Mouse (Mus musculus): ENCODE measurements around the gene Sumf1. TPM values are rescaled to one million over a fixed set of nuclear protein-coding genes. Genes with fewer than 3 reads are reported as not detected.

The Sumf1 gene
- total and polyA plus RNA-seq, 3 experiments = 16.0 to 25.9 (median 22.8) TPM

- no peak overlapping the region for H3K4me3 ChIP-seq (ENCODE audit: low read depth, low read length)
- no peaks in the 10 kb centered on the region for H3K9me3 ChIP-seq (replicated peaks)
- no peak for TF ChIP-seq GATA1 (IDR thresholded peaks at IDR 0.05; ENCODE audit: borderline replicate concordance, low read length)
- DNase-seq (ENCODE audit: low spot score) (no peak), ATAC-seq (ENCODE audit: extremely low read depth, insufficient number of reproducible peaks, low FRiP score, poor library complexity, severe bottlenecking) (no peak)
- H3K36me3 ChIP-seq (replicated peaks) = peaks cover 32% of the 10 kb centered on the region
- no peaks in the 10 kb centered on the region for H3K4me1 ChIP-seq (ENCODE audit: insufficient read depth, low read depth, low read length)
- no peaks in the 10 kb centered on the region for H3K27me3 ChIP-seq (ENCODE audit: insufficient read depth, low read length)
These were observed 42.7 kb upstream of the Sumf1 start for GRCm38 (mm10) chr6:108228048-108228447.

- TF ChIP-seq TAL1 (conservative IDR thresholded peaks at IDR 0.05; ENCODE audit: low read depth, low read length) (no peak), GATA2 (IDR thresholded peaks at IDR 0.05; ENCODE audit: borderline replicate concordance, low read depth, low read length) (no peak), POLR2AphosphoS5 (IDR thresholded peaks at IDR 0.05; ENCODE audit: insufficient replicate concordance, low read depth, low read length) (no peak), CTCF (IDR thresholded peaks at IDR 0.05; ENCODE audit: low read depth, low read length) (no peak), GATA1 (IDR thresholded peaks at IDR 0.05; ENCODE audit: borderline replicate concordance, low read length) (no peak)
- no peaks in the 10 kb centered on the region for H3K27me3 ChIP-seq (ENCODE audit: insufficient read depth, low read length)
- ATAC-seq (ENCODE audit: extremely low read depth, insufficient number of reproducible peaks, low FRiP score, poor library complexity, severe bottlenecking) = no peak
- H3K9me3 ChIP-seq (replicated peaks) = no peaks in the 10 kb centered on the region
- peaks cover 34% of the 10 kb centered on the region for H3K36me3 ChIP-seq (replicated peaks)
- no peak for DNase-seq (ENCODE audit: low spot score)
- H3K4me3 ChIP-seq (ENCODE audit: low read depth, low read length) = no peak overlapping the region
- H3K4me1 ChIP-seq (ENCODE audit: insufficient read depth, low read depth, low read length) = no peaks in the 10 kb centered on the region
These were observed 42.1 kb upstream of the Sumf1 start for GRCm38 (mm10) chr6:108227461-108227860.

- TF ChIP-seq TAL1 (conservative IDR thresholded peaks at IDR 0.05; ENCODE audit: low read depth, low read length) (no peak), GATA1 (IDR thresholded peaks at IDR 0.05; ENCODE audit: borderline replicate concordance, low read length) (no peak), CTCF (IDR thresholded peaks at IDR 0.05; ENCODE audit: low read depth, low read length) (no peak), GATA2 (IDR thresholded peaks at IDR 0.05; ENCODE audit: borderline replicate concordance, low read depth, low read length) (no peak), POLR2AphosphoS5 (IDR thresholded peaks at IDR 0.05; ENCODE audit: insufficient replicate concordance, low read depth, low read length) (no peak)
- ATAC-seq (ENCODE audit: extremely low read depth, insufficient number of reproducible peaks, low FRiP score, poor library complexity, severe bottlenecking) = no peak
- H3K4me1 ChIP-seq (ENCODE audit: insufficient read depth, low read depth, low read length) = no peaks in the 10 kb centered on the region
These were observed 40.8 kb upstream of the Sumf1 start for GRCm38 (mm10) chr6:108226230-108226629.

GRCm38 (mm10) chr6:108225027-108225426, 39.6 kb upstream of the Sumf1 start:
- H3K4me1 ChIP-seq (ENCODE audit: insufficient read depth, low read depth, low read length) = no peaks in the 10 kb centered on the region
- DNase-seq (ENCODE audit: low spot score) (no peak), ATAC-seq (ENCODE audit: extremely low read depth, insufficient number of reproducible peaks, low FRiP score, poor library complexity, severe bottlenecking) (no peak)
- no peak overlapping the region for H3K4me3 ChIP-seq (ENCODE audit: low read depth, low read length)
- H3K36me3 ChIP-seq (replicated peaks) = peaks cover 26% of the 10 kb centered on the region
- H3K9me3 ChIP-seq (replicated peaks) = no peaks in the 10 kb centered on the region
- no peaks in the 10 kb centered on the region for H3K27me3 ChIP-seq (ENCODE audit: insufficient read depth, low read length)
- TF ChIP-seq CTCF (IDR thresholded peaks at IDR 0.05; ENCODE audit: low read depth, low read length) (no peak), GATA2 (IDR thresholded peaks at IDR 0.05; ENCODE audit: borderline replicate concordance, low read depth, low read length) (no peak), GATA1 (IDR thresholded peaks at IDR 0.05; ENCODE audit: borderline replicate concordance, low read length) (no peak), POLR2AphosphoS5 (IDR thresholded peaks at IDR 0.05; ENCODE audit: insufficient replicate concordance, low read depth, low read length) (no peak), TAL1 (conservative IDR thresholded peaks at IDR 0.05; ENCODE audit: low read depth, low read length) (no peak)

More at GRCm38 (mm10) chr6:108226230-108226629, 40.8 kb upstream of the Sumf1 start:
- Histone ChIP-seq H3K4me3 (ENCODE audit: low read depth, low read length) (no peak overlapping the region), H3K9me3 (replicated peaks) (no peaks in the 10 kb centered on the region), H3K36me3 (replicated peaks) (peaks cover 30% of the 10 kb centered on the region), H3K27me3 (ENCODE audit: insufficient read depth, low read length) (no peaks in the 10 kb centered on the region)
- DNase-seq (ENCODE audit: low spot score) = no peak

GRCm38 (mm10) chr6:108224361-108224760, 39.0 kb upstream of the Sumf1 start:
- Histone ChIP-seq H3K9me3 (replicated peaks) (no peaks in the 10 kb centered on the region), H3K4me3 (ENCODE audit: low read depth, low read length) (no peak overlapping the region), H3K36me3 (replicated peaks) (peaks cover 28% of the 10 kb centered on the region), H3K27me3 (ENCODE audit: insufficient read depth, low read length) (no peaks in the 10 kb centered on the region), H3K4me1 (ENCODE audit: insufficient read depth, low read depth, low read length) (no peaks in the 10 kb centered on the region)
- ATAC-seq (ENCODE audit: extremely low read depth, insufficient number of reproducible peaks, low FRiP score, poor library complexity, severe bottlenecking) (no peak), DNase-seq (ENCODE audit: low spot score) (no peak)
- no peak for TF ChIP-seq GATA2 (IDR thresholded peaks at IDR 0.05; ENCODE audit: borderline replicate concordance, low read depth, low read length)

- H3K9me3 ChIP-seq (replicated peaks) = no peaks in the 10 kb centered on the region
- DNase-seq (ENCODE audit: low spot score) (no peak), ATAC-seq (ENCODE audit: extremely low read depth, insufficient number of reproducible peaks, low FRiP score, poor library complexity, severe bottlenecking) (no peak)
- TF ChIP-seq GATA1 (IDR thresholded peaks at IDR 0.05; ENCODE audit: borderline replicate concordance, low read length) (no peak), TAL1 (conservative IDR thresholded peaks at IDR 0.05; ENCODE audit: low read depth, low read length) (no peak), CTCF (IDR thresholded peaks at IDR 0.05; ENCODE audit: low read depth, low read length) (no peak), GATA2 (IDR thresholded peaks at IDR 0.05; ENCODE audit: borderline replicate concordance, low read depth, low read length) (no peak), POLR2AphosphoS5 (IDR thresholded peaks at IDR 0.05; ENCODE audit: insufficient replicate concordance, low read depth, low read length) (no peak)
- H3K4me3 ChIP-seq (ENCODE audit: low read depth, low read length) = no peak overlapping the region
- H3K27me3 ChIP-seq (ENCODE audit: insufficient read depth, low read length) = no peaks in the 10 kb centered on the region
- peaks cover 37% of the 10 kb centered on the region for H3K36me3 ChIP-seq (replicated peaks)
- no peaks in the 10 kb centered on the region for H3K4me1 ChIP-seq (ENCODE audit: insufficient read depth, low read depth, low read length)
These were observed 37.5 kb upstream of the Sumf1 start for GRCm38 (mm10) chr6:108222875-108223274.

- H3K4me1 ChIP-seq (ENCODE audit: insufficient read depth, low read depth, low read length) = no peaks in the 10 kb centered on the region
- DNase-seq (ENCODE audit: low spot score) (no peak), ATAC-seq (ENCODE audit: extremely low read depth, insufficient number of reproducible peaks, low FRiP score, poor library complexity, severe bottlenecking) (no peak)
- H3K27me3 ChIP-seq (ENCODE audit: insufficient read depth, low read length) = no peaks in the 10 kb centered on the region
- no peaks in the 10 kb centered on the region for H3K9me3 ChIP-seq (replicated peaks)
- no peak overlapping the region for H3K4me3 ChIP-seq (ENCODE audit: low read depth, low read length)
- H3K36me3 ChIP-seq (replicated peaks) = peaks cover 39% of the 10 kb centered on the region
- TF ChIP-seq POLR2AphosphoS5 (IDR thresholded peaks at IDR 0.05; ENCODE audit: insufficient replicate concordance, low read depth, low read length) (no peak), TAL1 (conservative IDR thresholded peaks at IDR 0.05; ENCODE audit: low read depth, low read length) (no peak), CTCF (IDR thresholded peaks at IDR 0.05; ENCODE audit: low read depth, low read length) (no peak), GATA2 (IDR thresholded peaks at IDR 0.05; ENCODE audit: borderline replicate concordance, low read depth, low read length) (no peak), GATA1 (IDR thresholded peaks at IDR 0.05; ENCODE audit: borderline replicate concordance, low read length) (no peak)
These were observed 37.1 kb upstream of the Sumf1 start for GRCm38 (mm10) chr6:108222435-108222834.
